Mouse (Mus musculus): ENCODE data around the gene Tarsl2.

GRCm38 (mm10) chr7:65607003-65607402, 37.7 kb upstream of the Tarsl2 start:
- TF ChIP-seq CTCF (IDR thresholded peaks at IDR 0.05; ENCODE audit: borderline replicate concordance, insufficient read depth, low read length) (no peak), POLR2A (IDR thresholded peaks at IDR 0.05; ENCODE audit: low read depth, low read length) (no peak)

All from embryonic fibroblast, embryonic 13.5 days (primary cell).